Mouse (Mus musculus) spleen, adult 2 months (tissue): ENCODE measurements around the gene Ccdc30. TPM values are rescaled to one million over a fixed set of nuclear protein-coding genes. Genes with fewer than 3 reads are reported as not detected.

Experiments
- DNase-seq, 2 experiments: peaks; one replicate each; pipeline versions ENCODE4 v3.0.0 to v3.0.0-alpha.2; 2012 to 2021; ENCODE audit warnings: low spot score in 2 of 2, low read depth in 1 of 2
- H3K27ac ChIP-seq: fragments of 200-500 bp; 2 replicates; pipeline ENCODE4 v1.5.1; 2012; ENCODE audit warnings: low read length, inconsistent platforms; ENCODE audit not compliant: insufficient read depth
- H3K27me3 ChIP-seq: fragments of 200-500 bp; 2 replicates; pipeline ENCODE4 v1.6.1; 2012; ENCODE audit warnings: mild to moderate bottlenecking, moderate library complexity, low read length, inconsistent platforms; ENCODE audit not compliant: control insufficient read depth, insufficient read depth
- H3K36me3 ChIP-seq: fragments of 200-500 bp; 2 replicates; pipeline ENCODE4 v1.6.1; 2012; ENCODE audit warnings: mild to moderate bottlenecking, low read length, inconsistent platforms; ENCODE audit not compliant: control insufficient read depth, insufficient read depth
- H3K4me1 ChIP-seq: fragments of 200-500 bp; 2 replicates; pipeline ENCODE4 v1.6.1; 2011; ENCODE audit warnings: inconsistent platforms; ENCODE audit not compliant: control insufficient read depth, insufficient read depth, insufficient read length
- H3K4me3 ChIP-seq: fragments of 200-500 bp; 2 replicates; pipeline ENCODE4 v1.5.1; 2011; ENCODE audit warnings: mild to moderate bottlenecking, inconsistent platforms; ENCODE audit not compliant: insufficient read depth, insufficient read length; ENCODE audit errors: extremely low read depth
- CTCF ChIP-seq: fragments of 200-500 bp; IDR thresholded peaks from 2 replicates; pipeline ENCODE4 v1.5.1; 2011; ENCODE audit warnings: mild to moderate bottlenecking, inconsistent platforms; ENCODE audit not compliant: insufficient read depth, insufficient read length, insufficient replicate concordance; ENCODE audit errors: extremely low read depth
- POLR2A ChIP-seq: fragments of 200-500 bp; IDR thresholded peaks from 2 replicates; pipeline ENCODE4 v1.6.1; 2011; ENCODE audit warnings: low read depth, low read length, inconsistent platforms
- WGBS: fragments of 180-500 bp; shearing (Covaris S2); methylation state at CpG from one replicate; pipeline ENCODE4 v1.1.7; 2018; 5-methylcytosine and 5-hydroxymethylcytosine counted together
- polyA plus RNA-seq: library from polyadenylated mRNA; depleted of rRNA; stranded (reverse); fragments of >200 nt; gene quantifications from 2 replicates; pipeline ENCODE4 v1.2.3, GENCODE M21; 2012; rRNA removed

Gene Ccdc30
- 0.20 and 0.23 TPM in 2 replicates for polyA plus RNA-seq

- H3K4me1 ChIP-seq: no peaks in the 10 kb centered on the region
- no peak for TF ChIP-seq POLR2A
- peak within 1 kb of the TSS; percentile 55 for H3K4me3 ChIP-seq
- H3K27ac ChIP-seq: no peak within 1 kb of the TSS
- no peaks in the 10 kb centered on the region for H3K27me3 ChIP-seq
- peak; percentile 64 to 79 for DNase-seq
- 0 out of 2 replicates have a peak, but pooled peaks cover 1% of the 10 kb centered on the region for H3K36me3 ChIP-seq
- under 1% methylated on average over 49 of the region's 49 CpGs for WGBS
These were observed at the start of gene Ccdc30 for GRCm38 (mm10) chr4:119415072-119415753. Gene Ccdc30 (minus strand): TSS chr4:119415521.

- peak overlapping the region; percentile 35; the same call in 1 of the 2 replicates for H3K4me3 ChIP-seq
- TF ChIP-seq CTCF: no peak
- TF ChIP-seq POLR2A: no peak; the same call in 1 of the 2 replicates
- peaks cover 4% of the 10 kb centered on the region; the same call in 1 of the 2 replicates for H3K4me1 ChIP-seq
- no peaks in the 10 kb centered on the region for H3K27me3 ChIP-seq
- H3K36me3 ChIP-seq: no peaks in the 10 kb centered on the region
- H3K27ac ChIP-seq: no peak overlapping the region; the same call in 1 of the 2 replicates
- WGBS: 28% methylated on average over 13 of the region's 13 CpGs
- peak; percentile 52 to 61 for DNase-seq
These were observed 48.6 kb upstream of the Ccdc30 start for GRCm38 (mm10) chr4:119463756-119464419.

GRCm38 (mm10) chr4:119462858-119463755, 47.8 kb upstream of the Ccdc30 start:
- peak in 1 of 2 experiments; percentile 46 for DNase-seq
- Histone ChIP-seq H3K27me3 (no peaks in the 10 kb centered on the region), H3K4me1 (peaks cover 4% of the 10 kb centered on the region; the same call in 1 of the 2 replicates), H3K4me3 (no peak overlapping the region), H3K27ac (no peak overlapping the region), H3K36me3 (no peaks in the 10 kb centered on the region)
- 74% methylated on average over 11 of the region's 11 CpGs for WGBS
- TF ChIP-seq CTCF (no peak), POLR2A (no peak)

GRCm38 (mm10) chr4:119462457-119462856, 47.1 kb upstream of the Ccdc30 start:
- H3K27ac ChIP-seq: no peak overlapping the region
- H3K36me3 ChIP-seq: no peaks in the 10 kb centered on the region
- H3K27me3 ChIP-seq: no peaks in the 10 kb centered on the region
- TF ChIP-seq POLR2A (no peak), CTCF (no peak)
- DNase-seq: no peak
- WGBS: 84% methylated on average over 3 of the region's 3 CpGs
- H3K4me1 ChIP-seq: peaks cover 4% of the 10 kb centered on the region; the same call in 1 of the 2 replicates
- H3K4me3 ChIP-seq: no peak overlapping the region

- TF ChIP-seq CTCF (no peak), POLR2A (no peak)
- Histone ChIP-seq H3K27me3 (no peaks in the 10 kb centered on the region), H3K4me3 (no peak overlapping the region), H3K36me3 (no peaks in the 10 kb centered on the region), H3K4me1 (peaks cover 4% of the 10 kb centered on the region; the same call in 1 of the 2 replicates), H3K27ac (no peak overlapping the region)
- 71% methylated on average over 8 of the region's 8 CpGs for WGBS
- DNase-seq: no peak
These were observed 45.4 kb upstream of the Ccdc30 start for GRCm38 (mm10) chr4:119460728-119461141.

GRCm38 (mm10) chr4:119460296-119460695, 45.0 kb upstream of the Ccdc30 start:
- no peak for DNase-seq
- H3K27me3 ChIP-seq: no peaks in the 10 kb centered on the region
- TF ChIP-seq POLR2A (no peak), CTCF (no peak)
- WGBS: 74% methylated on average over 5 of the region's 5 CpGs
- no peaks in the 10 kb centered on the region for H3K36me3 ChIP-seq
- peaks cover 4% of the 10 kb centered on the region; the same call in 1 of the 2 replicates for H3K4me1 ChIP-seq
- H3K27ac ChIP-seq: no peak overlapping the region
- H3K4me3 ChIP-seq: no peak overlapping the region
